Mouse (Mus musculus): ENCODE data around the gene Gng13.

Gene Gng13

Small RNA genes lying within 50 kb of the gene (microRNA-seq; reads per million reads assigned to microRNA genes)
- 0 reads per million in 2 experiments for gene Gm25083

All from adrenal gland (tissue).